Mouse (Mus musculus) bone marrow macrophage, adult 2 months (primary cell): ENCODE results near the gene Riok1.

ENCODE experiments used
- CTCF ChIP-seq: IDR thresholded peaks from 2 replicates; pipeline ENCODE4 v1.5.1; 2012; ENCODE audit warnings: low read depth, mild to moderate bottlenecking, low read length, moderate library complexity
- POLR2A ChIP-seq: IDR thresholded peaks from 2 replicates; pipeline ENCODE4 v1.6.1; 2012; ENCODE audit warnings: mild to moderate bottlenecking, low read depth, low read length, borderline replicate concordance

- no peak for TF ChIP-seq CTCF
- TF ChIP-seq POLR2A = no peak
These were observed 51.2 kb downstream of the Riok1 start for GRCm38 (mm10) chr13:38088008-38088407.
